Mouse (Mus musculus) thymus, adult 2 months (tissue): ENCODE measurements around the gene Lyrm4. TPM values are rescaled to one million over a fixed set of nuclear protein-coding genes. Genes with fewer than 3 reads are reported as not detected.
"Not testable (repeated sequence)": the region's sequence is repeated elsewhere in the genome, so short reads cannot be mapped to it uniquely, and the experiment has no call there.

Source experiments
- DNase-seq: peaks from one replicate; pipeline ENCODE4 v3.0.0; 2021
- H3K27ac ChIP-seq: fragments of 200-500 bp; 2 replicates; pipeline ENCODE4 v1.5.1; 2012; ENCODE audit warnings: low read length, control low read depth; ENCODE audit not compliant: control insufficient read depth, insufficient read depth
- H3K27me3 ChIP-seq: fragments of 200-500 bp; 2 replicates; pipeline ENCODE4 v1.6.1; 2012; ENCODE audit warnings: mild to moderate bottlenecking, low read length, moderate library complexity, mixed read lengths; ENCODE audit not compliant: control insufficient read depth, insufficient read depth
- H3K36me3 ChIP-seq: fragments of 200-500 bp; 2 replicates; pipeline ENCODE4 v1.6.1; 2012; ENCODE audit warnings: mild to moderate bottlenecking, low read length, moderate library complexity; ENCODE audit not compliant: control insufficient read depth, insufficient read depth
- H3K4me1 ChIP-seq: fragments of 200-500 bp; replicated peaks from 2 replicates; pipeline ENCODE4 v1.6.1; 2012; ENCODE audit warnings: low read length; ENCODE audit not compliant: control insufficient read depth, insufficient read depth
- H3K4me3 ChIP-seq: fragments of 200-500 bp; 2 replicates; pipeline ENCODE4 v1.5.1; 2012; ENCODE audit warnings: mild to moderate bottlenecking, low read length, control low read depth, moderate library complexity; ENCODE audit not compliant: control insufficient read depth, insufficient read depth
- CTCF ChIP-seq: fragments of 200-500 bp; IDR thresholded peaks from 2 replicates; pipeline ENCODE4 v1.5.1; 2012; ENCODE audit warnings: mild to moderate bottlenecking, control low read depth, low read length, moderate library complexity, borderline replicate concordance; ENCODE audit not compliant: control insufficient read depth, poor library complexity, insufficient read depth; ENCODE audit errors: extremely low read depth
- POLR2A ChIP-seq: fragments of 200-500 bp; IDR thresholded peaks from 2 replicates; pipeline ENCODE4 v1.6.1; 2012; ENCODE audit warnings: mild to moderate bottlenecking, low read length, control low read depth, moderate library complexity; ENCODE audit not compliant: control insufficient read depth, poor library complexity, insufficient read depth; ENCODE audit errors: extremely low read depth
- WGBS: fragments of 180-500 bp; shearing (Covaris S2); methylation state at CpG from one replicate; pipeline ENCODE4 v1.1.7; 2018; 5-methylcytosine and 5-hydroxymethylcytosine counted together
- polyA plus RNA-seq: library from polyadenylated mRNA; depleted of rRNA; stranded (reverse); fragments of >200 nt; gene quantifications from 2 replicates; pipeline ENCODE4 v1.2.3, GENCODE M21; 2012

Lyrm4 gene
- polyA plus RNA-seq, 1 experiment = 4.3 TPM

DNA sequence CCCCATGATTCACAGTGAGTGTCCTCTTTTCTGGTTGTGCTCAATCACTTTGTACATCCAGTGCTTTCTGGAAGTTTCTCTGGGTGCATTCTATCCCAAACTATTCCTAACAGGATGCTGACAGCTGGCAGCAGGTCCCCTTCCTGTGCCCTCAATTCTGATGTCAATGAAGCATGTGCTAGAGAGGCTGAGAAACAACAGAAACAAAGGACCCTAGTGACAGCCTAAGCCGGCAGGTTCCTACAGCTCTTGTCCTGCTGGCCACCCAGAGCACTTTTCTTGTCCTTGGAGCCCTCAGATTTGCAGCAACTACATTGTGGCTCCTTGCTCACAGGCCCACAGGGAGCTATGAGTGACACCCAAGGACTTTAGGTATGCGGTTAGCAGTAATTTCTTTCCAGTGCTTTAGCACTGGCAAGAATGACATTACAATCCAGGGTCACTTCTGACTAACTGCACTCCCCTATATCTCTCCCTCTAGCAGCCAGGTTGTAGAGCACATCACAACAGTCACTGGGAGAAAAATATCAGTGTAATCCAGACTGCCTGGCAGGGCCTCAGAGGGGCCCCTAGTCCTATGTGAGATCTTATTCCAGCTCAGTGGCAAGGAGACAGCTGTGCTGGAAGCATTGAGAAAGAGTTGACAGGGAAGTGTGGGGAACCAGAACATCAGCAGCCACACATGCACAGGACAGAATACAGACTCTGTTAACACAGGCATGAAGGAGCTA lies 121.5 kb downstream of the Lyrm4 start:
- WGBS = 94% methylated on average over 2 of the region's 2 CpGs
- no peaks in the 10 kb centered on the region for H3K4me1 ChIP-seq
- no peak for DNase-seq
- H3K27ac ChIP-seq = no peak overlapping the region
- TF ChIP-seq POLR2A (no peak), CTCF (no peak)
- no peak overlapping the region for H3K4me3 ChIP-seq
- no peaks in the 10 kb centered on the region for H3K36me3 ChIP-seq
- H3K27me3 ChIP-seq = no peaks in the 10 kb centered on the region

- H3K27ac ChIP-seq = no peak overlapping the region
- WGBS = 94% methylated on average over 3 of the region's 3 CpGs
Measured at GRCm38 (mm10) chr13:35995231-35995630, 122.1 kb downstream of the Lyrm4 start.

GRCm38 (mm10) chr13:35994067-35994466 lies 123.3 kb downstream of the Lyrm4 start:
- H3K4me1 ChIP-seq = no peaks in the 10 kb centered on the region
- 93% methylated on average over 8 of the region's 8 CpGs for WGBS
- no peak for DNase-seq

More at GRCm38 (mm10) chr13:35995231-35995630, 122.1 kb downstream of the Lyrm4 start:
- DNase-seq = no peak
- Histone ChIP-seq H3K36me3 (no peaks in the 10 kb centered on the region), H3K4me3 (no peak overlapping the region), H3K27me3 (no peaks in the 10 kb centered on the region), H3K4me1 (no peaks in the 10 kb centered on the region)
- TF ChIP-seq POLR2A (no peak), CTCF (no peak)

DNA sequence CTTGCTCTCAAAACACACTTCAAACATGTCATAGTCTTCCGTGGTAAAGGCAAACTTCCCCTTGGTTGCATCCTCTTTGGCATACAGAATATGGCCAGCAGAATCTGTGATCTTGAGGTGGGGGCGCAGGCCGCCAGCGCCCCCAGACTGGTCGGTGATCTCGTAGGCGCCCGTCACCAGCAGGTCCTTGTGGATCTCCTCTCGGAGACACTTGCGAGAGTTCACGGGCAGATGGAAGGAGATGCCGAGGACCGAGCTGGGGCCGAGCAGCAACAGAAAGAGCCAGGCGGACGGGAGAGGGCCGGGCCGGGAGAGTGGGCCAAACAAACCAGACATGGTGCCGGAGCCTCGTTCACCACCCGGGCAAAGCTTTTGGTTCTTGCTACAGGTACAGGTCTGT lies 126.1 kb downstream of the Lyrm4 start:
- H3K27ac ChIP-seq, H3K36me3 ChIP-seq, H3K27me3 ChIP-seq, DNase-seq, H3K4me1 ChIP-seq: not testable (repeated sequence)
- WGBS = 96% methylated on average over 21 of the region's 21 CpGs
- H3K4me3 ChIP-seq = peak overlapping the region; percentile 11; the same call in 1 of the 2 replicates

More at GRCm38 (mm10) chr13:35994067-35994466, 123.3 kb downstream of the Lyrm4 start:
- Histone ChIP-seq H3K36me3 (no peaks in the 10 kb centered on the region), H3K27ac (no peak overlapping the region), H3K4me3 (no peak overlapping the region), H3K27me3 (no peaks in the 10 kb centered on the region)
- TF ChIP-seq POLR2A (no peak), CTCF (no peak)

GRCm38 (mm10) chr13:35989329-35989728 lies 128.0 kb downstream of the Lyrm4 start:
- TF ChIP-seq CTCF (no peak), POLR2A (no peak)
- WGBS = 96% methylated on average over 3 of the region's 3 CpGs
- no peak overlapping the region for H3K27ac ChIP-seq
- no peak overlapping the region for H3K4me3 ChIP-seq
- no peak for DNase-seq
- H3K36me3 ChIP-seq = no peaks in the 10 kb centered on the region
- no peaks in the 10 kb centered on the region for H3K4me1 ChIP-seq
- no peaks in the 10 kb centered on the region for H3K27me3 ChIP-seq

DNA sequence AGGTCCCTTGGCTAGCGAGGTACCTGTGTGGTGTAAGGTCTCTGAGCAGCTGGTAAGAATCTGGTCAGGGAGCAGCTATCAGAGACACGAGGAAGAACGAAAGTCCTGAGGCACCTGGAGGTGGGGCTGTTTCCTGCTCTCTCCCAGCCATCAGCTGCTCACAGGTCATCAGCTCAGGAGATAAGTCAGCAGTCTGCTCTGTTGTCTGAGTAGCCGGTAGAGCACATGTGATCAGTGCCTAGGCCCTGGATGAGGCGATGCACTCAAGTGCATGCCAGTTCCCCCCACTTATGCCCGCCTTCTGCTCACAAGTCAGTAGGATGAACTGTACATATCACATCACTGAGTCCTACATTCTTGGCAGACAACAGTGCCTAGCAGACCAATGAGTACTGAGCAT lies 134.3 kb downstream of the Lyrm4 start:
- 95% methylated on average over 6 of the region's 6 CpGs for WGBS
- H3K4me3 ChIP-seq = no peak overlapping the region
- H3K4me1 ChIP-seq = no peaks in the 10 kb centered on the region
- no peaks in the 10 kb centered on the region for H3K36me3 ChIP-seq
- no peaks in the 10 kb centered on the region for H3K27me3 ChIP-seq
- no peak for DNase-seq
- H3K27ac ChIP-seq = no peak overlapping the region
- no peak for TF ChIP-seq POLR2A
- TF ChIP-seq CTCF = no peak

DNA sequence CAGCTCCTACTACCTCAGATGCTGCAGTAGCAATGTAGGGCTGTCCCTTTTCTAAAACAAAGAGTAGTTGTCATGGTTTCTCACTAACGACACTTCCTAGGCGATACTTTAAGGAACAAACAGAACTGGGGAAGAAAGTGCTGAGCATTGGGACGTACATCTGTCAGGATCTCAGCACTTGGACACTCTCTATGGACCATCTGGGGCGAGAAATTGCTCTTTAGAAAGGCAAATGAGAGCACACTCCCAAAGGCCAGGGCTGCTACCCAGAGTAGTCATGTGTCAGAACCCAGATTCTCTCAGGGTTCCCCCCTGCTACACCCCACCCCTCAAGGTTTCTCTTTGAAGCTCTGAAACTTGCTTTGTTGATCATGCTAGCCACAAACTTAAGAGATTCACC lies 136.9 kb downstream of the Lyrm4 start:
- no peak for DNase-seq
- 94% methylated on average over 4 of the region's 4 CpGs for WGBS
- TF ChIP-seq CTCF (no peak), POLR2A (no peak)

More for the DNA sequence above, 136.9 kb downstream of the Lyrm4 start:
- no peaks in the 10 kb centered on the region for H3K36me3 ChIP-seq
- H3K27me3 ChIP-seq = no peaks in the 10 kb centered on the region
- H3K4me1 ChIP-seq = no peaks in the 10 kb centered on the region
- H3K4me3 ChIP-seq = no peak overlapping the region
- H3K27ac ChIP-seq = no peak overlapping the region
